Mouse (Mus musculus): ENCODE results near the gene Chst1. TPM values are rescaled to one million over a fixed set of nuclear protein-coding genes. Genes with fewer than 3 reads are reported as not detected.

Gene Chst1
- polyA plus RNA-seq, 1 experiment from 2014 or later, result 0.15 TPM

- no peak for ATAC-seq (ENCODE audit: low read depth)
- WGBS (ENCODE audit: insufficient replicate concordance), result 48% methylated on average over 11 of the region's 11 CpGs
- Histone ChIP-seq H3K27me3 (ENCODE audit: control insufficient read depth, insufficient read depth, low read depth, low read length) (peaks cover 21% of the 10 kb centered on the region), H3K36me3 (ENCODE audit: control insufficient read depth, insufficient read depth) (no peaks in the 10 kb centered on the region), H3K9ac (ENCODE audit: low read depth, low read length) (no peak overlapping the region), H3K4me1 (ENCODE audit: control insufficient read depth, low read depth, low read length) (peaks cover 2% of the 10 kb centered on the region), H3K4me2 (ENCODE audit: low read depth, low read length) (no peak overlapping the region), H3K27ac (ENCODE audit: low read length) (no peak overlapping the region), H3K9me3 (replicated peaks; ENCODE audit: control insufficient read depth, low read length) (no peaks in the 10 kb centered on the region), H3K4me3 (ENCODE audit: low read depth, low read length) (no peak overlapping the region)
These were observed 4.4 kb upstream of the Chst1 start for GRCm38 (mm10) chr2:92594929-92595730.

GRCm38 (mm10) chr2:92597291-92597690, 2.2 kb upstream of the Chst1 start:
- peaks cover 40% of the 10 kb centered on the region for H3K27me3 ChIP-seq (ENCODE audit: control insufficient read depth, insufficient read depth, low read depth, low read length)
- H3K4me3 ChIP-seq (ENCODE audit: low read depth, low read length), result no peak overlapping the region
- whole genome bisulfite sequencing (ENCODE audit: insufficient replicate concordance), result 4% methylated on average over 7 of the region's 7 CpGs
- H3K4me2 ChIP-seq (ENCODE audit: low read depth, low read length), result no peak overlapping the region
- H3K9ac ChIP-seq (ENCODE audit: low read depth, low read length), result no peak overlapping the region
- H3K4me1 ChIP-seq (ENCODE audit: control insufficient read depth, low read depth, low read length), result peaks cover 4% of the 10 kb centered on the region
- no peaks in the 10 kb centered on the region for H3K36me3 ChIP-seq (ENCODE audit: control insufficient read depth, insufficient read depth)
- no peak overlapping the region for H3K27ac ChIP-seq (ENCODE audit: low read length)
- H3K9me3 ChIP-seq (replicated peaks; ENCODE audit: control insufficient read depth, low read length), result no peaks in the 10 kb centered on the region
- no peak for ATAC-seq (ENCODE audit: low read depth)

GRCm38 (mm10) chr2:92598941-92599486, 493 bp upstream of the Chst1 start:
- H3K9me3 ChIP-seq (replicated peaks; ENCODE audit: control insufficient read depth, low read length), result no peaks in the 10 kb centered on the region
- no peak overlapping the region for H3K27ac ChIP-seq (ENCODE audit: low read length)
- H3K4me2 ChIP-seq (ENCODE audit: low read depth, low read length), result peak overlapping the region; percentile 61
- H3K36me3 ChIP-seq (ENCODE audit: control insufficient read depth, insufficient read depth), result no peaks in the 10 kb centered on the region
- no peak for ATAC-seq (ENCODE audit: low read depth)
- H3K4me1 ChIP-seq (ENCODE audit: control insufficient read depth, low read depth, low read length), result peaks cover 4% of the 10 kb centered on the region
- no peak overlapping the region; the same call in 1 of the 2 replicates for H3K4me3 ChIP-seq (ENCODE audit: low read depth, low read length)
- peaks cover 48% of the 10 kb centered on the region for H3K27me3 ChIP-seq (ENCODE audit: control insufficient read depth, insufficient read depth, low read depth, low read length)
- H3K9ac ChIP-seq (ENCODE audit: low read depth, low read length), result no peak overlapping the region
- WGBS (ENCODE audit: insufficient replicate concordance), result 31% methylated on average over 9 of the region's 11 CpGs

GRCm38 (mm10) chr2:92600348-92600670, 802 bp downstream of the Chst1 start:
- ATAC-seq (ENCODE audit: low read depth), result no peak
- H3K9me3 ChIP-seq (replicated peaks; ENCODE audit: control insufficient read depth, low read length), result no peaks in the 10 kb centered on the region
- H3K36me3 ChIP-seq (ENCODE audit: control insufficient read depth, insufficient read depth), result no peaks in the 10 kb centered on the region
- WGBS (ENCODE audit: insufficient replicate concordance), result 3% methylated on average over 17 of the region's 17 CpGs
- peak overlapping the region; percentile 61 for H3K4me2 ChIP-seq (ENCODE audit: low read depth, low read length)
- peaks cover 48% of the 10 kb centered on the region for H3K27me3 ChIP-seq (ENCODE audit: control insufficient read depth, insufficient read depth, low read depth, low read length)
- no peak overlapping the region for H3K9ac ChIP-seq (ENCODE audit: low read depth, low read length)
- peak overlapping the region; percentile 47 for H3K4me3 ChIP-seq (ENCODE audit: low read depth, low read length)
- peaks cover 4% of the 10 kb centered on the region for H3K4me1 ChIP-seq (ENCODE audit: control insufficient read depth, low read depth, low read length)
- no peak overlapping the region for H3K27ac ChIP-seq (ENCODE audit: low read length)

GRCm38 (mm10) chr2:92601246-92601645, 1.7 kb downstream of the Chst1 start:
- no peak overlapping the region for H3K27ac ChIP-seq (ENCODE audit: low read length)
- no peak overlapping the region for H3K9ac ChIP-seq (ENCODE audit: low read depth, low read length)
- no peak overlapping the region for H3K4me3 ChIP-seq (ENCODE audit: low read depth, low read length)
- ATAC-seq (ENCODE audit: low read depth), result no peak
- no peaks in the 10 kb centered on the region for H3K9me3 ChIP-seq (replicated peaks; ENCODE audit: control insufficient read depth, low read length)
- 30% methylated on average over 4 of the region's 4 CpGs for WGBS (ENCODE audit: insufficient replicate concordance)
- H3K4me1 ChIP-seq (ENCODE audit: control insufficient read depth, low read depth, low read length), result peaks cover 4% of the 10 kb centered on the region
- H3K4me2 ChIP-seq (ENCODE audit: low read depth, low read length), result no peak overlapping the region
- no peaks in the 10 kb centered on the region for H3K36me3 ChIP-seq (ENCODE audit: control insufficient read depth, insufficient read depth)
- peaks cover 48% of the 10 kb centered on the region for H3K27me3 ChIP-seq (ENCODE audit: control insufficient read depth, insufficient read depth, low read depth, low read length)

GRCm38 (mm10) chr2:92602073-92602472, 2.6 kb downstream of the Chst1 start:
- no peaks in the 10 kb centered on the region for H3K36me3 ChIP-seq (ENCODE audit: control insufficient read depth, insufficient read depth)
- peaks cover 48% of the 10 kb centered on the region for H3K27me3 ChIP-seq (ENCODE audit: control insufficient read depth, insufficient read depth, low read depth, low read length)

GRCm38 (mm10) chr2:92603591-92603990, 4.1 kb downstream of the Chst1 start:
- Histone ChIP-seq H3K4me3 (ENCODE audit: low read depth, low read length) (no peak overlapping the region), H3K9me3 (replicated peaks; ENCODE audit: control insufficient read depth, low read length) (no peaks in the 10 kb centered on the region), H3K27ac (ENCODE audit: low read length) (no peak overlapping the region), H3K9ac (ENCODE audit: low read depth, low read length) (no peak overlapping the region), H3K27me3 (ENCODE audit: control insufficient read depth, insufficient read depth, low read depth, low read length) (peaks cover 42% of the 10 kb centered on the region), H3K4me2 (ENCODE audit: low read depth, low read length) (no peak overlapping the region), H3K36me3 (ENCODE audit: control insufficient read depth, insufficient read depth) (no peaks in the 10 kb centered on the region), H3K4me1 (ENCODE audit: control insufficient read depth, low read depth, low read length) (peaks cover 4% of the 10 kb centered on the region)
- 55% methylated on average over 5 of the region's 5 CpGs for WGBS (ENCODE audit: insufficient replicate concordance)
- ATAC-seq (ENCODE audit: low read depth), result no peak

More at GRCm38 (mm10) chr2:92602073-92602472, 2.6 kb downstream of the Chst1 start:
- no peak for ATAC-seq (ENCODE audit: low read depth)
- no peak overlapping the region for H3K9ac ChIP-seq (ENCODE audit: low read depth, low read length)
- peaks cover 4% of the 10 kb centered on the region for H3K4me1 ChIP-seq (ENCODE audit: control insufficient read depth, low read depth, low read length)
- H3K4me2 ChIP-seq (ENCODE audit: low read depth, low read length), result no peak overlapping the region
- no peak overlapping the region for H3K4me3 ChIP-seq (ENCODE audit: low read depth, low read length)
- WGBS (ENCODE audit: insufficient replicate concordance), result 20% methylated on average over 12 of the region's 12 CpGs
- no peak overlapping the region for H3K27ac ChIP-seq (ENCODE audit: low read length)
- H3K9me3 ChIP-seq (replicated peaks; ENCODE audit: control insufficient read depth, low read length), result no peaks in the 10 kb centered on the region

GRCm38 (mm10) chr2:92604565-92604964, 5.1 kb downstream of the Chst1 start:
- Histone ChIP-seq H3K9me3 (replicated peaks; ENCODE audit: control insufficient read depth, low read length) (no peaks in the 10 kb centered on the region), H3K36me3 (ENCODE audit: control insufficient read depth, insufficient read depth) (no peaks in the 10 kb centered on the region), H3K4me3 (ENCODE audit: low read depth, low read length) (no peak overlapping the region), H3K27ac (ENCODE audit: low read length) (no peak overlapping the region), H3K4me1 (ENCODE audit: control insufficient read depth, low read depth, low read length) (peaks cover 6% of the 10 kb centered on the region), H3K27me3 (ENCODE audit: control insufficient read depth, insufficient read depth, low read depth, low read length) (peaks cover 33% of the 10 kb centered on the region), H3K9ac (ENCODE audit: low read depth, low read length) (no peak overlapping the region), H3K4me2 (ENCODE audit: low read depth, low read length) (no peak overlapping the region)
- WGBS (ENCODE audit: insufficient replicate concordance), result 56% methylated on average over 5 of the region's 5 CpGs
- no peak for ATAC-seq (ENCODE audit: low read depth)

GRCm38 (mm10) chr2:92605995-92606394, 6.5 kb downstream of the Chst1 start:
- WGBS (ENCODE audit: insufficient replicate concordance), result 25% methylated on average over 5 of the region's 5 CpGs

More at GRCm38 (mm10) chr2:92605995-92606394, 6.5 kb downstream of the Chst1 start:
- H3K36me3 ChIP-seq (ENCODE audit: control insufficient read depth, insufficient read depth), result no peaks in the 10 kb centered on the region
- H3K4me2 ChIP-seq (ENCODE audit: low read depth, low read length), result no peak overlapping the region
- no peak overlapping the region for H3K4me3 ChIP-seq (ENCODE audit: low read depth, low read length)
- H3K9me3 ChIP-seq (replicated peaks; ENCODE audit: control insufficient read depth, low read length), result no peaks in the 10 kb centered on the region
- H3K9ac ChIP-seq (ENCODE audit: low read depth, low read length), result no peak overlapping the region
- H3K27ac ChIP-seq (ENCODE audit: low read length), result no peak overlapping the region
- ATAC-seq (ENCODE audit: low read depth), result no peak
- peaks cover 18% of the 10 kb centered on the region for H3K27me3 ChIP-seq (ENCODE audit: control insufficient read depth, insufficient read depth, low read depth, low read length)
- H3K4me1 ChIP-seq (ENCODE audit: control insufficient read depth, low read depth, low read length), result peaks cover 4% of the 10 kb centered on the region

Data from liver, embryonic 16.5 days (tissue).